Mouse (Mus musculus) liver, adult 2 months (tissue): ENCODE measurements around the gene Cpox.
A peak's percentile ranks its signal among the peaks of the same experiment; 100 is the strongest.

Experiments used
- CTCF ChIP-seq: fragments of 200-500 bp; IDR thresholded peaks from 2 replicates; pipeline ENCODE4 v1.5.1; 2011; ENCODE audit warnings: low read depth, low read length, control low read depth
- POLR2A ChIP-seq: fragments of 200-500 bp; IDR thresholded peaks from 2 replicates; pipeline ENCODE4 v1.6.1; 2011; ENCODE audit warnings: low read length, control low read depth; ENCODE audit not compliant: insufficient read depth; ENCODE audit errors: extremely low read depth

DNA sequence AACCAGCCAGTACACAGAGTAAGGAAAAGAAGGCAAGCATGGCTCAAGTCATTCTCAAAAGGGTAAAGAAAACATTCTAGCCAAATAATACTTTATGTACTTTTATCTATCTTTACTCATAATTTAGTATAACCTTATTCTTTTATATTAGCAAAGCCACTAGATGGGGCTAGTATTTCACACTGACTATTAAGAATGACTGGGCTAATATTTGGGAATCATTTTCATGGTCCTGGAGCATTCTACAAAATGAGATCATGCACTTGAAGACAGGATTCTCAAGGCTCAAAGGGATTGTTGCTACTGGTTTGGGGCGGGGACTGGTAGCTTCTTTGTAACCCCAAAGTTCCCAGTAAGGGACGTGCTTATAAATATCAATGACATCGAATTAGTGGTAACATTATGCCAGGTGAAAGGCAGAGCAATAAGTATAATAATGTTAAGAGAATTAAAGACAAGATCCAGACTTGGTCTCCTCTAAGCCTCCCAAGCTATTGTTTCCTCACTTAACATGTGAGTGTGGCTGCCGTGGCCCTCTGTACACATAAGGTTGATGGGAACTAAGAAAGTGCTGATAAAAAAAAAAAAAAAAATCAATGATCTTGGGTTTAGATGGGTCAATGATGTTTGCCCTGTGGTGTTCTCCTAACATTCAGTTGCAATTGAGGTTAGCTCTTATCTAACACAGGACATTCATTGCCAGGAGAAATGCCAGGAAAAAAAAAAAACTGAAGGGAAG, 42.3 kb upstream of the Cpox start:
- peak; percentile 57 for TF ChIP-seq CTCF
- no peak for TF ChIP-seq POLR2A
